Mouse (Mus musculus) layer of hippocampus, adult 11-12 months (tissue): Measurements from ENCODE around the gene Arf3.
A peak's percentile ranks its signal among the peaks of the same experiment; 100 is the strongest.
"Not testable (repeated sequence)": the region's sequence is repeated elsewhere in the genome, so short reads cannot be mapped to it uniquely, and the experiment has no call there.

Source experiments
- DNase-seq: peaks from one replicate; pipeline ENCODE4 v3.0.0; 2022; ENCODE audit warnings: low spot score

Arf3 gene

GRCm38 (mm10) chr15:98753021-98753423, 10.0 kb downstream of the Arf3 start:
- DNase-seq: no peak

GRCm38 (mm10) chr15:98749093-98749492, 13.9 kb downstream of the Arf3 start:
- DNase-seq: no peak

GRCm38 (mm10) chr15:98747296-98747695, 15.7 kb downstream of the Arf3 start:
- DNase-seq: no peak

- DNase-seq: no peak
Observed at GRCm38 (mm10) chr15:98746344-98746965, 16.6 kb downstream of the Arf3 start.

GRCm38 (mm10) chr15:98743863-98744262, 19.2 kb downstream of the Arf3 start:
- DNase-seq: not testable (repeated sequence)

- no peak for DNase-seq
Observed at GRCm38 (mm10) chr15:98742766-98743428, 20.1 kb downstream of the Arf3 start.

GRCm38 (mm10) chr15:98740219-98740618, 22.8 kb downstream of the Arf3 start:
- no peak for DNase-seq

GRCm38 (mm10) chr15:98738796-98739195, 24.2 kb downstream of the Arf3 start:
- DNase-seq: no peak

GRCm38 (mm10) chr15:98737881-98738280, 25.1 kb downstream of the Arf3 start:
- DNase-seq: peak; percentile 50

- no peak for DNase-seq
Observed at GRCm38 (mm10) chr15:98736521-98736920, 26.5 kb downstream of the Arf3 start.

- DNase-seq: no peak
Observed at GRCm38 (mm10) chr15:98733976-98734566, 28.9 kb downstream of the Arf3 start.

GRCm38 (mm10) chr15:98733370-98733769, 29.6 kb downstream of the Arf3 start:
- DNase-seq: no peak

GRCm38 (mm10) chr15:98732006-98732531, 30.9 kb downstream of the Arf3 start:
- no peak for DNase-seq

- no peak for DNase-seq
Observed at GRCm38 (mm10) chr15:98730790-98731189, 32.2 kb downstream of the Arf3 start.

GRCm38 (mm10) chr15:98729791-98730545, 33.0 kb downstream of the Arf3 start:
- DNase-seq: no peak

- no peak for DNase-seq
Observed at GRCm38 (mm10) chr15:98728366-98728765, 34.6 kb downstream of the Arf3 start.

GRCm38 (mm10) chr15:98727443-98728321, 35.3 kb downstream of the Arf3 start, which contains the start of gene Fkbp11:
Gene Fkbp11, minus strand, starts transcription at chr15:98728198.
- no peak for DNase-seq

- DNase-seq: no peak
Observed at GRCm38 (mm10) chr15:98726746-98727145, 36.3 kb downstream of the Arf3 start.

- DNase-seq: no peak
Observed at GRCm38 (mm10) chr15:98726079-98726478, 36.9 kb downstream of the Arf3 start.

- DNase-seq: no peak
Observed at GRCm38 (mm10) chr15:98724441-98724840, 38.6 kb downstream of the Arf3 start.

- no peak for DNase-seq
Observed at GRCm38 (mm10) chr15:98722854-98723253, 40.2 kb downstream of the Arf3 start.
